Mouse (Mus musculus): ENCODE data around the gene Prodh2. TPM values are rescaled to one million over a fixed set of nuclear protein-coding genes. Genes with fewer than 3 reads are reported as not detected.
A peak's percentile ranks its signal among the peaks of the same experiment; 100 is the strongest.

Gene Prodh2
- polyA plus RNA-seq, 1 experiment from 2014 or later, result 1.00 TPM

DNA sequence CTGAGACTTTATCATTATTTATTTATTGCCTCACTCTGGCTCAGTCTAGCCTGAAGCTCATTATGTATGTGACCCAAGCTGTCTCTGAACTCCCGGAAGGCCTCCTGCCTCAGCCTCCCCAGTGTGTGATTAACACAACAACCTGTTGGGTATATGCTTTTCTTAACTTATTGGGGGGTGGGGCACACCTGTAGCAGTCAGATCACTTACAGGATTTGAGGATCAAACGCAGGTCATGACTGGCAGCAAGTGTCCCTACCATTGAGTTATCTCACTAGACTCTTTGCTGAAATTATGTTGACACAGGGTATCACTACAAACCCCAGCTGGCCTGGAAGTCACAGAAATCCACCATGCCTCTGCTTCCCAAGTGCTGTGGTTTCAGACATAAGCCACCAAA lies 66.9 kb downstream of the Prodh2 start:
- Histone ChIP-seq H3K36me3 (peaks cover 34% of the 10 kb centered on the region), H3K27ac (ENCODE audit: poor library complexity, severe bottlenecking) (no peak overlapping the region), H3K27me3 (replicated peaks) (no peaks in the 10 kb centered on the region), H3K4me3 (no peak overlapping the region), H3K9me3 (replicated peaks) (no peaks in the 10 kb centered on the region), H3K9ac (no peak overlapping the region), H3K4me2 (0 out of 2 replicates have a peak overlapping the region, but pooled peaks have one; percentile 95), H3K4me1 (replicated peaks) (peaks cover 20% of the 10 kb centered on the region)
- no peak for ATAC-seq (ENCODE audit: insufficient number of reproducible peaks, low FRiP score)
- WGBS, result 76% methylated on average over 2 of the region's 2 CpGs

DNA sequence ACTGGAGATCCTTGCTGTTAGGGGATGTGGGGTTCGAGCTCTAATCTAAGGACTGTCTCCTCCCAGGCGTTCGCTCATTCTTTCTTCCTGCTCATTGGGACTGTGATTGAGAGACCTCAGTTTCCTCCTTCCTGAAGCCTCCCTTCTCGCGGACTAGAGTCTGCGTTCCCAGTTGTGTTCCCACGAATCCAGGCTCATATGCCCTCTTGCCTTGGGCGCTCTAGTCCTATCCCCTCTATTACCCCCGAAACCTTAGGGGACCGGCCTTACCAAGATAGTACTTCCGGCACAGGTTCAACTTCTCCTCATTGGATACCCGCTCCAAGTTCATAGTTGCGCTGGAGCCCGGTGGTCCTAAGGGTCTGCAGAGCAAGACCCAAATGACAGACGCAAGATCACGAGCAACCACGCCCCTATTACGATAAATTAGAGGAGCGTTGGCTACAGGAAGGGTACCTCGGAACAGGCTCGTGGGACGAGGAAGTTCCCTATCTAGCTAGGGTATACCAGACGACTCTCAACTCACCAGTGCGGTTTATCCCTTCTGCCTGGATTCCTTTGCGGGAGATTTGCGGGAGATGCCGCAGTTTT lies 69.2 kb downstream of the Prodh2 start:
- peak overlapping the region; percentile 84 for H3K4me2 ChIP-seq
- peak overlapping the region; percentile 68 for H3K4me3 ChIP-seq
- WGBS, result 2% methylated on average over 27 of the region's 27 CpGs
- peak overlapping the region; percentile 94 for H3K27ac ChIP-seq (ENCODE audit: poor library complexity, severe bottlenecking)
- no peak for ATAC-seq (ENCODE audit: insufficient number of reproducible peaks, low FRiP score)
- H3K27me3 ChIP-seq (replicated peaks), result no peaks in the 10 kb centered on the region
- H3K4me1 ChIP-seq (replicated peaks), result peaks cover 20% of the 10 kb centered on the region
- H3K9ac ChIP-seq, result peak overlapping the region; percentile 76
- H3K9me3 ChIP-seq (replicated peaks), result no peaks in the 10 kb centered on the region
- peaks cover 32% of the 10 kb centered on the region for H3K36me3 ChIP-seq

Small RNA genes within 50 kb of the gene (microRNA-seq; reads per million reads assigned to microRNA genes)
- gene Gm38670, result 0.94 reads per million

Other genes starting within 250 kb of the Prodh2 start
- gene Thap8, start 213.5 kb upstream of the Prodh2 start, polyA plus RNA-seq (2016; fragmentation: Nextera tagmentation; extraction: Ambion mirVana), result 0.27 and 0.32 TPM in 2 replicates
- 9.3 and 9.9 TPM in 2 replicates for gene Wdr62, start 213.2 kb upstream of the Prodh2 start, polyA plus RNA-seq (2016; fragmentation: Nextera tagmentation; extraction: Ambion mirVana)
- 17.2 and 20.2 TPM in 2 replicates for gene Clip3, start 201.9 kb upstream of the Prodh2 start, polyA plus RNA-seq (2016; fragmentation: Nextera tagmentation; extraction: Ambion mirVana)
- 56.8 and 59.0 TPM in 2 replicates for gene Alkbh6, start 184.9 kb upstream of the Prodh2 start, polyA plus RNA-seq (2016; fragmentation: Nextera tagmentation; extraction: Ambion mirVana)
- 18.4 and 19.5 TPM in 2 replicates for gene Syne4, start 178.8 kb upstream of the Prodh2 start, polyA plus RNA-seq (2016; fragmentation: Nextera tagmentation; extraction: Ambion mirVana)
- 1.7 and 2.9 TPM in 2 replicates for gene E130208F15Rik, start 171.9 kb upstream of the Prodh2 start, polyA plus RNA-seq (2016; fragmentation: Nextera tagmentation; extraction: Ambion mirVana)
- 16.7 and 17.0 TPM in 2 replicates for gene Sdhaf1, start 169.7 kb upstream of the Prodh2 start, polyA plus RNA-seq (2016; fragmentation: Nextera tagmentation; extraction: Ambion mirVana)
- 2.3 and 2.8 TPM in 2 replicates for gene Lrfn3, start 130.8 kb upstream of the Prodh2 start, polyA plus RNA-seq (2016; fragmentation: Nextera tagmentation; extraction: Ambion mirVana)
- gene Tyrobp, start 79.9 kb upstream of the Prodh2 start, polyA plus RNA-seq (2016; fragmentation: Nextera tagmentation; extraction: Ambion mirVana), result 9.5 and 9.8 TPM in 2 replicates
- gene Hcst, start 73.8 kb upstream of the Prodh2 start, polyA plus RNA-seq (2016; fragmentation: Nextera tagmentation; extraction: Ambion mirVana), result 1.1 TPM in 1 of 2 replicates, not detected in the other
- gene Nfkbid, start 71.9 kb upstream of the Prodh2 start, polyA plus RNA-seq (2016; fragmentation: Nextera tagmentation; extraction: Ambion mirVana), result 0.95 and 1.3 TPM in 2 replicates
- gene Aplp1, start 48.1 kb upstream of the Prodh2 start, polyA plus RNA-seq (2016; fragmentation: Nextera tagmentation; extraction: Ambion mirVana), result 41.6 and 43.4 TPM in 2 replicates
- gene Kirrel2, start 35.9 kb upstream of the Prodh2 start, polyA plus RNA-seq (2016; fragmentation: Nextera tagmentation; extraction: Ambion mirVana), result 1.1 and 1.3 TPM in 2 replicates
- gene Nphs1, start 35.3 kb upstream of the Prodh2 start, polyA plus RNA-seq (2016; fragmentation: Nextera tagmentation; extraction: Ambion mirVana), result 0.06 and 0.23 TPM in 2 replicates
- gene Arhgap33, start 41.4 kb downstream of the Prodh2 start, polyA plus RNA-seq (2016; fragmentation: Nextera tagmentation; extraction: Ambion mirVana), result 10.1 and 10.9 TPM in 2 replicates
- gene Hspb6, start 58.6 kb downstream of the Prodh2 start, polyA plus RNA-seq (2016; fragmentation: Nextera tagmentation; extraction: Ambion mirVana), result 30.5 and 31.6 TPM in 2 replicates
- gene Proser3, start 58.7 kb downstream of the Prodh2 start, polyA plus RNA-seq (2016; fragmentation: Nextera tagmentation; extraction: Ambion mirVana), result 9.3 and 12.7 TPM in 2 replicates
- gene Lin37, start 66.2 kb downstream of the Prodh2 start, polyA plus RNA-seq (2016; fragmentation: Nextera tagmentation; extraction: Ambion mirVana), result 31.1 and 34.8 TPM in 2 replicates
- 82.4 and 88.8 TPM in 2 replicates for gene U2af1l4, start 69.7 kb downstream of the Prodh2 start, polyA plus RNA-seq (2016; fragmentation: Nextera tagmentation; extraction: Ambion mirVana)
- 10.5 and 10.6 TPM in 2 replicates for gene Gm49396, start 69.7 kb downstream of the Prodh2 start, polyA plus RNA-seq (2016; fragmentation: Nextera tagmentation; extraction: Ambion mirVana)
- gene Psenen, start 70.0 kb downstream of the Prodh2 start, polyA plus RNA-seq (2016; fragmentation: Nextera tagmentation; extraction: Ambion mirVana), result 115 and 124 TPM in 2 replicates
- gene Igflr1, start 71.8 kb downstream of the Prodh2 start, polyA plus RNA-seq (2016; fragmentation: Nextera tagmentation; extraction: Ambion mirVana), result 2.7 and 3.7 TPM in 2 replicates
- 4.9 and 5.1 TPM in 2 replicates for gene Kmt2b, start 95.1 kb downstream of the Prodh2 start, polyA plus RNA-seq (2016; fragmentation: Nextera tagmentation; extraction: Ambion mirVana)
- gene Zbtb32, start 105.3 kb downstream of the Prodh2 start, polyA plus RNA-seq (2016; fragmentation: Nextera tagmentation; extraction: Ambion mirVana), result 0.09 and 0.44 TPM in 2 replicates
- 0.44 and 2.5 TPM in 2 replicates for gene Upk1a, start 119.2 kb downstream of the Prodh2 start, polyA plus RNA-seq (2016; fragmentation: Nextera tagmentation; extraction: Ambion mirVana)
- 1,789 and 1,831 TPM in 2 replicates for gene Cox6b1, start 132.5 kb downstream of the Prodh2 start, polyA plus RNA-seq (2016; fragmentation: Nextera tagmentation; extraction: Ambion mirVana)
- 1.1 and 1.4 TPM in 2 replicates for gene Etv2, start 142.2 kb downstream of the Prodh2 start, polyA plus RNA-seq (2016; fragmentation: Nextera tagmentation; extraction: Ambion mirVana)
- gene Rbm42, start 156.7 kb downstream of the Prodh2 start, polyA plus RNA-seq (2016; fragmentation: Nextera tagmentation; extraction: Ambion mirVana), result 96.5 and 103 TPM in 2 replicates
- 35.4 and 36.3 TPM in 2 replicates for gene Haus5, start 171.4 kb downstream of the Prodh2 start, polyA plus RNA-seq (2016; fragmentation: Nextera tagmentation; extraction: Ambion mirVana)
- gene Pmis2, start 178.0 kb downstream of the Prodh2 start, polyA plus RNA-seq (2016; fragmentation: Nextera tagmentation; extraction: Ambion mirVana), result not detected in 2 replicates
- gene 2200002J24Rik, start 205.3 kb downstream of the Prodh2 start, polyA plus RNA-seq (2016; fragmentation: Nextera tagmentation; extraction: Ambion mirVana), result 1.2 and 1.5 TPM in 2 replicates
- 0.78 and 0.98 TPM in 2 replicates for gene Atp4a, start 218.6 kb downstream of the Prodh2 start, polyA plus RNA-seq (2016; fragmentation: Nextera tagmentation; extraction: Ambion mirVana)
- 158 and 165 TPM in 2 replicates for gene Tmem147, start 235.9 kb downstream of the Prodh2 start, polyA plus RNA-seq (2016; fragmentation: Nextera tagmentation; extraction: Ambion mirVana)

Data from heart, embryonic 12.5 days (tissue).